Mouse (Mus musculus) G1E (cell line): ENCODE results near the gene Arhgef33. TPM values are rescaled to one million over a fixed set of nuclear protein-coding genes. Genes with fewer than 3 reads are reported as not detected.

Experiments used
- ATAC-seq: 2 replicates; pipeline ENCODE4 v1.8.0; 2016; ENCODE audit warnings: mild to moderate bottlenecking; ENCODE audit not compliant: insufficient number of reproducible peaks, poor library complexity, low FRiP score, severe bottlenecking; ENCODE audit errors: extremely low read depth
- DNase-seq: peaks from one replicate; pipeline ENCODE4 v3.0.0; 2012; ENCODE audit warnings: low spot score
- H3K27me3 ChIP-seq: 2 replicates; pipeline ENCODE4 v1.6.1; 2012; ENCODE audit warnings: mild to moderate bottlenecking, low read length, inconsistent platforms; ENCODE audit not compliant: insufficient read depth
- H3K36me3 ChIP-seq: replicated peaks from 2 replicates; pipeline ENCODE3; 2012; ENCODE audit warnings: mild to moderate bottlenecking, inconsistent platforms
- H3K4me1 ChIP-seq: 2 replicates; pipeline ENCODE4 v1.6.1; 2012; ENCODE audit warnings: low read depth, low read length, inconsistent platforms, mixed read lengths; ENCODE audit not compliant: insufficient read depth
- H3K4me3 ChIP-seq: 2 replicates; pipeline ENCODE4 v1.5.1; 2012; ENCODE audit warnings: low read depth, mild to moderate bottlenecking, inconsistent platforms, low read length, moderate library complexity, mixed read lengths
- H3K9me3 ChIP-seq: replicated peaks from 2 replicates; pipeline ENCODE4 v1.6.1; 2012; ENCODE audit warnings: inconsistent platforms
- CTCF ChIP-seq: IDR thresholded peaks from 2 replicates; pipeline ENCODE4 v1.5.1; 2012; ENCODE audit warnings: low read depth, low read length, inconsistent platforms, mixed read lengths
- GATA1 ChIP-seq: IDR thresholded peaks from 2 replicates; pipeline ENCODE4 v1.6.1; 2012; ENCODE audit warnings: borderline replicate concordance, low read length, inconsistent platforms, mixed read lengths
- GATA2 ChIP-seq: IDR thresholded peaks from 2 replicates; pipeline ENCODE4 v1.6.1; 2012; ENCODE audit warnings: low read depth, low read length, inconsistent platforms, borderline replicate concordance
- POLR2AphosphoS5 ChIP-seq: IDR thresholded peaks from 2 replicates; pipeline ENCODE4 v1.6.1; 2012; ENCODE audit warnings: low read depth, low read length, inconsistent platforms; ENCODE audit not compliant: insufficient replicate concordance
- TAL1 ChIP-seq: conservative IDR thresholded peaks from 2 replicates; pipeline ENCODE4 v1.6.1; 2012; ENCODE audit warnings: low read depth, low read length, inconsistent platforms, mixed read lengths
- polyA plus RNA-seq: library from polyadenylated mRNA; stranded (reverse); fragments of >175 nt; gene quantifications from 2 replicates; pipeline ENCODE4 v1.2.3, GENCODE M21; 2012
- total RNA-seq, 2 experiments: library from RNA; stranded (forward) in 1 of 2; stranded (reverse) in 1 of 2; fragments of 200-1000 nt in 1 of 2; fragments of >200 nt in 1 of 2; fragmentation: Nextera tagmentation in 1 of 2; gene quantifications; 2 replicates each; pipeline ENCODE4 v1.2.3; 2014 to 2017

Arhgef33 gene
- total and polyA plus RNA-seq, 3 experiments, result 0.27 TPM; not detected in 2

- Histone ChIP-seq H3K4me3 (no peak overlapping the region), H3K4me1 (no peaks in the 10 kb centered on the region), H3K36me3 (peaks cover 42% of the 10 kb centered on the region), H3K9me3 (no peaks in the 10 kb centered on the region), H3K27me3 (no peaks in the 10 kb centered on the region)
- DNase-seq, result no peak
- TF ChIP-seq TAL1 (no peak), GATA2 (no peak), POLR2AphosphoS5 (no peak), CTCF (no peak), GATA1 (no peak)
- no peak for ATAC-seq
Observed at GRCm38 (mm10) chr17:80426901-80427300, 119.7 kb downstream of the Arhgef33 start.

- TF ChIP-seq CTCF (no peak), POLR2AphosphoS5 (no peak), GATA1 (no peak), TAL1 (no peak), GATA2 (no peak)
- peaks cover 40% of the 10 kb centered on the region for H3K36me3 ChIP-seq
- no peaks in the 10 kb centered on the region for H3K27me3 ChIP-seq
- ATAC-seq (no peak), DNase-seq (no peak)
- H3K4me1 ChIP-seq, result no peaks in the 10 kb centered on the region
- no peak overlapping the region for H3K4me3 ChIP-seq
- H3K9me3 ChIP-seq, result no peaks in the 10 kb centered on the region
Observed at GRCm38 (mm10) chr17:80427966-80428365, 120.8 kb downstream of the Arhgef33 start.

- Histone ChIP-seq H3K9me3 (no peaks in the 10 kb centered on the region), H3K36me3 (peaks cover 57% of the 10 kb centered on the region), H3K4me3 (no peak overlapping the region), H3K4me1 (no peaks in the 10 kb centered on the region), H3K27me3 (no peaks in the 10 kb centered on the region)
- TF ChIP-seq POLR2AphosphoS5 (no peak), GATA2 (no peak), GATA1 (no peak), CTCF (no peak), TAL1 (no peak)
- ATAC-seq, result no peak
- no peak for DNase-seq
Observed at GRCm38 (mm10) chr17:80431997-80432396, 124.8 kb downstream of the Arhgef33 start.

- Histone ChIP-seq H3K4me1 (no peaks in the 10 kb centered on the region), H3K36me3 (peaks cover 65% of the 10 kb centered on the region), H3K9me3 (no peaks in the 10 kb centered on the region), H3K4me3 (no peak overlapping the region), H3K27me3 (no peaks in the 10 kb centered on the region)
- TF ChIP-seq GATA2 (no peak), POLR2AphosphoS5 (no peak), GATA1 (no peak), TAL1 (no peak), CTCF (no peak)
- DNase-seq, result no peak
- no peak for ATAC-seq
Observed at GRCm38 (mm10) chr17:80434430-80434829, 127.2 kb downstream of the Arhgef33 start.

GRCm38 (mm10) chr17:80435680-80436079 lies 128.5 kb downstream of the Arhgef33 start:
- DNase-seq (no peak), ATAC-seq (no peak)
- Histone ChIP-seq H3K36me3 (peaks cover 70% of the 10 kb centered on the region), H3K4me1 (no peaks in the 10 kb centered on the region), H3K9me3 (no peaks in the 10 kb centered on the region), H3K27me3 (no peaks in the 10 kb centered on the region), H3K4me3 (no peak overlapping the region)
- TF ChIP-seq CTCF, result no peak
- TF ChIP-seq GATA1, result no peak
- no peak for TF ChIP-seq TAL1
- no peak for TF ChIP-seq GATA2
- no peak for TF ChIP-seq POLR2AphosphoS5

GRCm38 (mm10) chr17:80445433-80445832 lies 138.2 kb downstream of the Arhgef33 start:
- no peak for TF ChIP-seq GATA1
- no peak for TF ChIP-seq CTCF
- TF ChIP-seq TAL1, result no peak
- no peak for TF ChIP-seq GATA2
- TF ChIP-seq POLR2AphosphoS5, result no peak
- no peak for ATAC-seq
- H3K4me1 ChIP-seq, result no peaks in the 10 kb centered on the region; the same call in 1 of the 2 replicates
- H3K9me3 ChIP-seq, result no peaks in the 10 kb centered on the region
- no peaks in the 10 kb centered on the region for H3K27me3 ChIP-seq
- H3K36me3 ChIP-seq, result peaks cover 75% of the 10 kb centered on the region
- no peak for DNase-seq
- no peak overlapping the region for H3K4me3 ChIP-seq
